Mouse (Mus musculus) brain, embryonic 14.5 days (tissue): Measurements from ENCODE around the gene Cdr2.

Experiments used
- CTCF ChIP-seq: fragments of 200-500 bp; IDR thresholded peaks from 2 replicates; pipeline ENCODE4 v1.5.1; 2012; ENCODE audit warnings: inconsistent platforms, mild to moderate bottlenecking, moderate library complexity, borderline replicate concordance; ENCODE audit not compliant: insufficient read depth, insufficient read length; ENCODE audit errors: extremely low read depth
- POLR2A ChIP-seq: fragments of 200-500 bp; IDR thresholded peaks from 2 replicates; pipeline ENCODE4 v1.6.1; 2012; ENCODE audit warnings: mild to moderate bottlenecking, inconsistent platforms, borderline replicate concordance; ENCODE audit not compliant: poor library complexity, insufficient read depth, insufficient read length, severe bottlenecking; ENCODE audit errors: extremely low read depth

- TF ChIP-seq CTCF (no peak), POLR2A (no peak)
These were observed 43.3 kb upstream of the Cdr2 start for GRCm38 (mm10) chr7:121025221-121026008.
